Mouse (Mus musculus) embryo, embryonic 9.5 days (tissue): ENCODE data around the gene Egflam.

Source experiments
- DNase-seq: peaks from one replicate; pipeline ENCODE4 v3.0.0-alpha.2; 2017; ENCODE audit errors: extremely low spot score

Egflam gene

DNA sequence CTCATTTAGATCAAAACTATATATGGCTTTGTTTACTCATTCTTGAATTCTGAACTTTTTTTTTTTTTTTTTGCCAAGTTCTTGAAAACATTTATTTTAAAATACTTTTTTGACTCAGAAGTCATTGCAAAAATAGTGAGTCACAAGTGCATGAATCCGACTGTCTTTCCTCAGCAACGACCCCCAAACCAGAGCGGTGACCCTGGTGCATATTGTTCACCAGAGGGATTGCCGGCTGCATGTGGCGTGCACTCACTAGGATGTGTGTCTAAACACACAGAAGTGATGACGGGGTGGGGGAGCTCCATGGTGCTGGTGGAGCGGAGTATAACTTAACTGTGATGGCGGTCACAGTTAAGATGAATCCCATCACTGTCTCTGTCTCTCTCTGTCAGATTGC, 224.4 kb downstream of the Egflam start:
- DNase-seq = no peak

DNA sequence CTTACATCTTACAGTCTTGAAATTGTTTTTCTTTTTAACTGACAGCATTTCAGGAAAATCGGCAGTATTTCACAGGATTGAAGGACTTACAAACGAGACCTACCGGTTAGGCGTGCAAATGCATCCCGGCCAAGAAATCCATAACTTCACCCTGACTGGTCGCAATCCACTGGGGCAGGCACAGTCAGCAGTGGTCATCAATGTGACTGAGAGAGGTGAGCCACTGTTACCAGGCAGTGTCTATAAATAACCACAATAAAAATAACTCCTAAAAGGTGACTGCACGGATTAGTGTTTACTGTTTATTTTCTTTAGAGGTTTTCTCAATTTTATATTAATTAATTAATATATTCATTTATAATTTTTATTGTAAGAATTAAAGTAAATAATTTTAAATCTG, 224.8 kb downstream of the Egflam start:
- no peak for DNase-seq

DNA sequence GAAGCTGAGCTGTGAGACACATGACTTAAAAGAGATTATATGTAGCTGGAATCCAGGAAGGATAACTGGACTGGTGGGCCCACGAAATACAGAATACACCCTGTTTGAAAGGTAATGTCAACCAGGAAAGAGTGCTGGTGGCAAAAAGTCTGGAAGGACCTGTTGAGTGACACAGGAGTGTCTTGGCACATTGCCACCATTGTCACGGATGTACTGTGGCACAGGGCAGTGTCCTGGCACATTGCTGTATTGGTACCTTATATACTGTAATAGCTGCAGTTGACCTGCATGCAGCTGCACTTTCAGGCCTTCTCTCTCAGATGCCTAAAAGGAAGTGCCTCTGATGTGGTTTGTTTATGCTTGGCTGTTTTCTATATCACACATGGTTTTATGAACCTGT, 225.3 kb downstream of the Egflam start:
- DNase-seq = no peak

DNA sequence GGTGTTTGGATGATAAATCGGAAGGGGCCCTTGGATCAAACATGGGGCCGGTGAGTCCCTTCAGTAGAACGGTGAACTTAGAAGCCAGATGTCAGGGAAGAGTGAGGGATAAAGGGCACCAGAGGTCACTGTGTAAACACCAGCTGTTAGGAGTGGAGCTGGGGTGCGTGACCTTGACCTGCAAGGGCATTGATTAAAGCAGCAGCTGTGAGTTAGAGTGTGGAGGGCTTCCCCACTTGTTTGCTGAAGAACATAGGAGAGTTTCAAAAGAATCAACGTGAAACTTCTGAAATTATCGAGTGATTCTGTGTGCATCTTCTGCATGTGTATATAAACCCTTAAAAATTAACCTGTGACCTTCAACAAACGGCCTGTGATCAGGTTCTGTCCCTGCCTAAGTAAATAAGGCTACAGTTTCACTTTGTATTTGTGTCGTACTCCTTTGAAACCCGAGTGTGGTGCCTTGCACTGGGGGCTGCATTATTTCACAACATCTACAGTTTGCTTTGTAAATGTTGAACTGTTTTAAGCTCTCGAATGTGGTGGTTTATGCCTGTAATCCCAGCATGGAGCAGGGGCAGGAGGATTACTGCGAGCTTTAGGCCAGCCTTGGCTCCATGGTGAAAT, 230.2 kb downstream of the Egflam start:
- DNase-seq = peak; percentile 54

DNA sequence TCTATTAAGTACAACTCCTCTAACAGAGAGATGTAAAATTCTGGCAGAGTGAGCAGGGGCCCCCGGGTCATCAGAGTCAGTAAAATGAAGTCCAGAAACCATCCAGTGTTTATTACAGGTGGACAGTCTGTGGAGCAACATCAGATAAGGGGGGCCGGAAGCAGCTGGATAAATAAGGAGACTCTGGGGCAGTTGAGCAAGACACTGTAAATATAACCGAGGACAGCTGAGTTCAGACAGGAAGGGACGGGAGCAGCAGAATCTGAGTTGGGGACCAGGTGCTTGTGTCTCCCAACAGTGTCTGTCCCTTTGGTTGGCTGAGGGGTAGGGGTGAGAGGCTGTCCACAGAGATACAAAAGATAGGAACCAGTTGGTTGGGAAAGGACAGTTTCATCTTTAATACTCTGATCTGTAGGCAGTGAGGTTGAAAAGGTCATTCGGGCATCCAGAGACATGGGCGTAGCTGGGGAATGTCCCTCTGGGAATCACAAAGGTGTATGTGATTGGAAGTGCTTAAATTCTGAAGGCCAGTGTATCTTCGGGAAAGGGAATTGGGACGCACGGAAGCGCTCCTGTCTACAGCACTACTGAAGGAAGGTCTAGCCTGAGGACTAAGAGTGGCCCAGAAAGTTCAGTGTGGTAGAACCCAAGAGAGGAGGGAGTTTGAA, 230.8 kb downstream of the Egflam start:
- DNase-seq = no peak

DNA sequence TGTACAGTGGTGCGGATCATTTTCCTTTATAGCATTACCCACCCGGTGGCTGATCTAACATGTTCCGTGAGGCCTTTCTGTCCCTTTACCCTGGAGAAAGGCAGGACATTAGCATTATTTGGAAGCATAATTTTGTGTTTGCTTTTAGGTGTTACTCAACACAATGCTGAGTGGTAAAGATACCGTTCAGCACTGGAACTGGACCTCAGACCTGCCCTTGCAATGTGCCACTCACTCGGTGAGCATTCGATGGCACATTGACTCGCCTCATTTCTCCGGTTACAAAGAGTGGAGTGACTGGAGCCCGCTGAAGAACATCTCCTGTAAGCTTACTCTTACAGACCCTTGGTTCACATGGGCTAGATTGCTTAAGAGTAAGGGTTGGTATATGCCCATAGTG, 231.5 kb downstream of the Egflam start:
- no peak for DNase-seq

DNA sequence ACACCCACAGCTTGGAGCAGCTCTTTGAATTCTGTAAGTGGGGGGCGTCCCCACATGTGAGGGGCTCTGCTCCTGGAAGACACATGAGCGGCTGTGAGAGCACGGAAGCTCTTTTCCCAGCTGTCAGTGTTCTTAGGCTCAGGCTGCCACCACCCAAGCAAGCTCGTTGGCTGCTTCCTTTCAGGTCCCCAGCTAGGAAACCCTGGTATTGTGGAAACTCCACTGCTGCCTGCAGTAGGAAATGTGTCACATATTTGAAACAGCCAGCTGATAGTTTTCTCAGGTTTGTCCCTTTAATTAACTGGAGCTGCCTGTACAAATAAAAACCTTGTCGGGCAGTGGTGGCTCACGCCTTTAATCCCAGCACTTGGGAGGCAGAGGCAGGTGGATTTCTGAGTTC, 234.3 kb downstream of the Egflam start:
- no peak for DNase-seq

DNA sequence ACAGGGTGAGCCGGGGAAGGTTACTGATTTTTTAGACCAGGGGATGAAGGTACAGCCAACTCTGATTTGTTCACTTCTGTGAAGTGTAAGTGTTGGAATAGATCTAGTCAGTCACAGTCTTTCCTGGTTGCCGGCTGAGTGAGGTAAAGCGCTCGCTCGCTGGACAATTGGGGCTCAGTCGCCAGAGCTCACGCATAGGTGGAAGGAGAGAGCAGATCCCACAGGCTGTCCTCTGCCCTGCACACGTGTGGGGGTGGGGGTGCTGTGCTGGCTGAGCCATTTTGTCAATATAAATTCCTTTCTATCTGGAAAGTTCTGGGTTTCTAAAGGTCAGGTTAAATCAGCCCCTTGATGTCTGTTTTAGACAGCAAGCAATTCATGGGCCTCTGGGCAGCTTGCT, 237.9 kb downstream of the Egflam start:
- DNase-seq = no peak

DNA sequence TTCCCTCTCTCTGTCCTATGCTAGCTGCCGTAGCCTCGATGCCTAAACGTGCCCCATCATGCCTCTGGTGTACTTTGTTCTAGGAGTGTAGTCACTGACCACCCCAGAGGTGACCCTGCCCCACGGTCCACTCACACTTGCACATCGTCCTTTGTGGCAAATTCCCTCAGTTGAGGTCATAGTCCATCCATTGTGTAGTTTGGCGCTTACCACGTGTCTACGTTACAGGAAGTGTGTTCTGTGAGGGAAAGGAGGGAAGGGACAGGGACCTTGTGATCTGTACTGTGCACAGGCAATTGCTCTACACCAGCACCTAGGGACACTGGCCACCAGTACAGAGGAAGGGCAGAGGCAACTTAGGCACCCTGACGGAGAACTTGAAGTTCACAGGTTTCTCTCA, 238.3 kb downstream of the Egflam start:
- DNase-seq = no peak

DNA sequence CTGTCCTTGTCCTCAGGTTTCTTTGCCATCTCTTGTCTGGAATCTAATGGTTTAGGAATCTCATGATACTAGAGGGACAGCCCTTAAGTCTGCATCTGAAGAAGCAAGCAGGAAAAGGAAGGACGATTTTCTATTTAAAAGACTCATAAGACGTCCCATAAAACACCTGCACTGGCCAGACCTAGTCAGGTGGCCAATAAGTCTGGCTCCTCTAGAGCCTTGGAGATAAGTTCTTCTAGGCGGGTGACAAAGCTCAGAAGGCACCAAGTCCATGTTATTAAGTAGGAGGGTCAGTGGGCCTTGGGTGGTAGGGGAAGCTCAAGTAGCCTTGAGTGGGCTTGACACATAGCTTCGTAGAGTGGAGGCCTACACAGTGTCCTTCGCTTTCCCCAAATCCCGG, 240.5 kb downstream of the Egflam start:
- no peak for DNase-seq
